Mouse (Mus musculus) midbrain, embryonic 12.5 days (tissue): ENCODE measurements around the gene Zyg11b. TPM values are rescaled to one million over a fixed set of nuclear protein-coding genes. Genes with fewer than 3 reads are reported as not detected.

Experiments used
- polyA plus RNA-seq: library from polyadenylated mRNA; unstranded; fragments of >200 nt; fragmentation: Nextera tagmentation; extraction: Ambion mirVana; gene quantifications from 2 replicates; pipeline ENCODE4 v1.2.1, GENCODE M21; 2016

Gene Zyg11b
- polyA plus RNA-seq, 1 experiment from 2014 or later, result 33.9 TPM

Other genes starting within 250 kb of the Zyg11b start
- gene Podn, start 204.7 kb downstream of the Zyg11b start, polyA plus RNA-seq, result 0.20 TPM in 1 of 2 replicates, not detected in the other
- gene Scp2, start 156.1 kb downstream of the Zyg11b start, polyA plus RNA-seq, result 204 and 206 TPM in 2 replicates
- gene Echdc2, start 135.7 kb downstream of the Zyg11b start, polyA plus RNA-seq, result 9.5 and 11.1 TPM in 2 replicates
- gene Zyg11a, start 83.0 kb downstream of the Zyg11b start, polyA plus RNA-seq, result 0.08 TPM in 1 of 2 replicates, not detected in the other
- 50.4 and 57.5 TPM in 2 replicates for gene Coa7, start 27.0 kb upstream of the Zyg11b start, polyA plus RNA-seq
- 1.7 and 2.0 TPM in 2 replicates for gene Shisal2a, start 82.3 kb upstream of the Zyg11b start, polyA plus RNA-seq
- gene Gpx7, start 105.9 kb upstream of the Zyg11b start, polyA plus RNA-seq, result 39.3 and 54.2 TPM in 2 replicates
- 102 and 110 TPM in 2 replicates for gene Tut4, start 158.3 kb upstream of the Zyg11b start, polyA plus RNA-seq